Mouse (Mus musculus): Measurements from ENCODE around the gene Gm11937.
"Not testable (repeated sequence)": the region's sequence is repeated elsewhere in the genome, so short reads cannot be mapped to it uniquely, and the experiment has no call there.

Gm11937 gene

GRCm38 (mm10) chr11:99610089-99610488 is at the start of gene Gm11937:
Gene Gm11937, minus strand, starts transcription at chr11:99610189.
- not testable (repeated sequence) for DNase-seq (ENCODE audit: low read depth in 1 of 2, low spot score in 2 of 2)

- no peak for DNase-seq (ENCODE audit: low read depth in 1 of 2, low spot score in 2 of 2)
Observed at GRCm38 (mm10) chr11:99659256-99659655, 49.3 kb upstream of the Gm11937 start.

GRCm38 (mm10) chr11:99658467-99659010 is 48.5 kb upstream of the Gm11937 start, which contains the start of gene Gm11563:
Gene Gm11563, minus strand, starts transcription at chr11:99658960.
- not testable (repeated sequence) for DNase-seq (ENCODE audit: low read depth in 1 of 2, low spot score in 2 of 2)

GRCm38 (mm10) chr11:99657051-99657450 is 47.1 kb upstream of the Gm11937 start:
- DNase-seq (ENCODE audit: low read depth in 1 of 2, low spot score in 2 of 2), result no peak

- no peak for DNase-seq (ENCODE audit: low read depth in 1 of 2, low spot score in 2 of 2)
Observed at GRCm38 (mm10) chr11:99650136-99650535, 40.1 kb upstream of the Gm11937 start, which contains the start of gene Gm11555. Gene Gm11555, minus strand, starts transcription at chr11:99650236.

- DNase-seq (ENCODE audit: low read depth in 1 of 2, low spot score in 2 of 2), result no peak
Observed at GRCm38 (mm10) chr11:99646444-99646843, 36.5 kb upstream of the Gm11937 start.

- DNase-seq (ENCODE audit: low read depth in 1 of 2, low spot score in 2 of 2), result no peak
Observed at GRCm38 (mm10) chr11:99644351-99644750, 34.4 kb upstream of the Gm11937 start.

GRCm38 (mm10) chr11:99643635-99644139 is 33.7 kb upstream of the Gm11937 start, which contains the start of gene Krtap4-7:
Gene Krtap4-7, minus strand, starts transcription at chr11:99644089.
- not testable (repeated sequence) for DNase-seq (ENCODE audit: low read depth in 1 of 2, low spot score in 2 of 2)

- DNase-seq (ENCODE audit: low read depth in 1 of 2, low spot score in 2 of 2), result no peak
Observed at GRCm38 (mm10) chr11:99640926-99641325, 30.9 kb upstream of the Gm11937 start.

GRCm38 (mm10) chr11:99637086-99637485 is 27.1 kb upstream of the Gm11937 start:
- DNase-seq (ENCODE audit: low read depth in 1 of 2, low spot score in 2 of 2), result no peak

- no peak for DNase-seq (ENCODE audit: low read depth in 1 of 2, low spot score in 2 of 2)
Observed at GRCm38 (mm10) chr11:99634653-99635134, 24.7 kb upstream of the Gm11937 start, which contains the start of gene Krtap4-2. Gene Krtap4-2, minus strand, starts transcription at chr11:99635084.

- no peak for DNase-seq (ENCODE audit: low read depth in 1 of 2, low spot score in 2 of 2)
Observed at GRCm38 (mm10) chr11:99633293-99633692, 23.3 kb upstream of the Gm11937 start.

- no peak for DNase-seq (ENCODE audit: low read depth in 1 of 2, low spot score in 2 of 2)
Observed at GRCm38 (mm10) chr11:99630890-99631289, 20.9 kb upstream of the Gm11937 start.

GRCm38 (mm10) chr11:99628138-99628537 is 18.1 kb upstream of the Gm11937 start, which contains the start of gene Krtap4-1:
Gene Krtap4-1, minus strand, starts transcription at chr11:99628238.
- DNase-seq (ENCODE audit: low read depth in 1 of 2, low spot score in 2 of 2), result no peak

- DNase-seq (ENCODE audit: low read depth in 1 of 2, low spot score in 2 of 2), result no peak
Observed at GRCm38 (mm10) chr11:99620335-99620734, 10.3 kb upstream of the Gm11937 start, which contains the start of gene Gm11562. Gene Gm11562, minus strand, starts transcription at chr11:99620435.

- DNase-seq (ENCODE audit: low read depth in 1 of 2, low spot score in 2 of 2), result no peak
Observed at GRCm38 (mm10) chr11:99614796-99615363, 4.9 kb upstream of the Gm11937 start, which contains the start of gene Krtap2-4. Gene Krtap2-4, minus strand, starts transcription at chr11:99614846.

- DNase-seq (ENCODE audit: low read depth in 1 of 2, low spot score in 2 of 2), result no peak
Observed at GRCm38 (mm10) chr11:99609126-99609525, 863 bp downstream of the Gm11937 start.

GRCm38 (mm10) chr11:99603208-99603607 is 6.8 kb downstream of the Gm11937 start, which contains the start of gene Gm11938:
Gene Gm11938, minus strand, starts transcription at chr11:99603308.
- DNase-seq (ENCODE audit: low read depth in 1 of 2, low spot score in 2 of 2), result not testable (repeated sequence)

- not testable (repeated sequence) for DNase-seq (ENCODE audit: low read depth in 1 of 2, low spot score in 2 of 2)
Observed at GRCm38 (mm10) chr11:99597742-99598141, 12.2 kb downstream of the Gm11937 start, which contains the start of gene Krtap9-3. Gene Krtap9-3, minus strand, starts transcription at chr11:99598105.

- DNase-seq (ENCODE audit: low read depth in 1 of 2, low spot score in 2 of 2), result no peak
Observed at GRCm38 (mm10) chr11:99590981-99591380, 19.0 kb downstream of the Gm11937 start, which contains the start of gene Krtap1-3. Gene Krtap1-3, minus strand, starts transcription at chr11:99591339.

GRCm38 (mm10) chr11:99585096-99585495 is 24.9 kb downstream of the Gm11937 start:
- DNase-seq (ENCODE audit: low read depth in 1 of 2, low spot score in 2 of 2), result no peak

GRCm38 (mm10) chr11:99583245-99583704 is 26.7 kb downstream of the Gm11937 start, which contains the start of gene Krtap1-4:
Gene Krtap1-4, minus strand, starts transcription at chr11:99583654.
- no peak for DNase-seq (ENCODE audit: low read depth in 1 of 2, low spot score in 2 of 2)
